Mouse (Mus musculus) neural tube, embryonic 12.5 days (tissue): ENCODE measurements at regions not wholly inside any gene's neighbourhood (a gene's known extent, or its start where the extent isn't known, plus 50 kb on each side); places are given as distances from the start of the nearest gene placed in this dataset.

Source experiments
- ATAC-seq: fragments of 200-750 bp; cut with Nextera tagmentation; 2 replicates; pipeline ENCODE4 v1.8.0; 2017; ENCODE audit warnings: low read depth, mild to moderate bottlenecking, moderate TSS enrichment, moderate library complexity; ENCODE audit not compliant: low FRiP score
- H3K27ac ChIP-seq: fragments of 300-500 bp; sonication (generic); 2 replicates; pipeline ENCODE4 v1.5.1; 2016
- H3K27me3 ChIP-seq: fragments of 300-500 bp; sonication (generic); replicated peaks from 2 replicates; pipeline ENCODE4 v1.6.1; 2016; ENCODE audit warnings: mild to moderate bottlenecking
- H3K36me3 ChIP-seq: fragments of 300-500 bp; sonication (generic); 2 replicates; pipeline ENCODE4 v1.6.1; 2016; ENCODE audit warnings: mild to moderate bottlenecking
- H3K4me1 ChIP-seq: fragments of 300-500 bp; sonication (generic); 2 replicates; pipeline ENCODE4 v1.6.1; 2016
- H3K4me2 ChIP-seq: fragments of 300-500 bp; sonication (generic); replicated peaks from 2 replicates; pipeline ENCODE4 v1.6.1; 2016; ENCODE audit warnings: mild to moderate bottlenecking
- H3K4me3 ChIP-seq: fragments of 300-500 bp; sonication (generic); 2 replicates; pipeline ENCODE4 v1.5.1; 2016
- H3K9ac ChIP-seq: fragments of 300-500 bp; sonication (generic); 2 replicates; pipeline ENCODE4 v1.6.1; 2016; ENCODE audit warnings: mild to moderate bottlenecking
- H3K9me3 ChIP-seq: fragments of 300-500 bp; sonication (generic); 2 replicates; pipeline ENCODE4 v1.6.1; 2016; ENCODE audit warnings: mild to moderate bottlenecking
- WGBS: fragments of 180-500 bp; shearing (Covaris S2); methylation state at CpG from one replicate; pipeline ENCODE4 v1.1.7; 2016; 5-methylcytosine and 5-hydroxymethylcytosine counted together

GRCm38 (mm10) chr12:43924228-43924627 is 285.9 kb downstream of the Dnajb9 start:
- no peak overlapping the region for H3K27ac ChIP-seq
- H3K36me3 ChIP-seq = no peaks in the 10 kb centered on the region
- no peak for ATAC-seq
- WGBS = 80% methylated on average over 5 of the region's 5 CpGs
- no peak overlapping the region for H3K4me2 ChIP-seq
- no peaks in the 10 kb centered on the region for H3K4me1 ChIP-seq
- H3K9me3 ChIP-seq = no peaks in the 10 kb centered on the region
- no peak overlapping the region for H3K9ac ChIP-seq
- no peak overlapping the region for H3K4me3 ChIP-seq
- H3K27me3 ChIP-seq = no peaks in the 10 kb centered on the region

- WGBS = 83% methylated on average over 4 of the region's 4 CpGs
- no peak for ATAC-seq
- Histone ChIP-seq H3K27me3 (no peaks in the 10 kb centered on the region), H3K4me2 (no peak overlapping the region), H3K4me1 (no peaks in the 10 kb centered on the region), H3K9me3 (no peaks in the 10 kb centered on the region), H3K36me3 (no peaks in the 10 kb centered on the region), H3K27ac (no peak overlapping the region), H3K9ac (no peak overlapping the region), H3K4me3 (no peak overlapping the region)
Observed at GRCm38 (mm10) chr12:43920396-43920795, 289.7 kb downstream of the Dnajb9 start.

- no peak for ATAC-seq
- H3K27ac ChIP-seq = no peak overlapping the region
- H3K4me2 ChIP-seq = no peak overlapping the region
- no peaks in the 10 kb centered on the region for H3K4me1 ChIP-seq
- no peak overlapping the region for H3K4me3 ChIP-seq
- H3K9ac ChIP-seq = no peak overlapping the region
- no peaks in the 10 kb centered on the region for H3K27me3 ChIP-seq
- WGBS = 76% methylated on average over 3 of the region's 3 CpGs
- no peaks in the 10 kb centered on the region for H3K36me3 ChIP-seq
- no peaks in the 10 kb centered on the region for H3K9me3 ChIP-seq
Observed at GRCm38 (mm10) chr12:43919114-43919513, 291.0 kb downstream of the Dnajb9 start.

GRCm38 (mm10) chr12:43916779-43917178 is 293.3 kb downstream of the Dnajb9 start:
- H3K4me1 ChIP-seq = no peaks in the 10 kb centered on the region
- H3K9me3 ChIP-seq = no peaks in the 10 kb centered on the region
- no peak overlapping the region for H3K27ac ChIP-seq
- no peaks in the 10 kb centered on the region for H3K27me3 ChIP-seq
- H3K36me3 ChIP-seq = no peaks in the 10 kb centered on the region
- ATAC-seq = no peak
- H3K4me3 ChIP-seq = no peak overlapping the region
- no peak overlapping the region for H3K9ac ChIP-seq
- H3K4me2 ChIP-seq = no peak overlapping the region

- Histone ChIP-seq H3K36me3 (no peaks in the 10 kb centered on the region), H3K9me3 (no peaks in the 10 kb centered on the region), H3K27me3 (no peaks in the 10 kb centered on the region), H3K4me1 (no peaks in the 10 kb centered on the region), H3K9ac (no peak overlapping the region), H3K4me3 (no peak overlapping the region), H3K27ac (no peak overlapping the region), H3K4me2 (no peak overlapping the region)
- ATAC-seq = no peak
- 93% methylated on average over 3 of the region's 3 CpGs for WGBS
Observed at GRCm38 (mm10) chr12:43899273-43899672, 310.9 kb downstream of the Dnajb9 start.

- no peak overlapping the region for H3K4me3 ChIP-seq
- H3K4me1 ChIP-seq = no peaks in the 10 kb centered on the region
- 78% methylated on average over 3 of the region's 3 CpGs for WGBS
- H3K9ac ChIP-seq = no peak overlapping the region
- no peak overlapping the region for H3K27ac ChIP-seq
- H3K36me3 ChIP-seq = no peaks in the 10 kb centered on the region
- no peak for ATAC-seq
- no peaks in the 10 kb centered on the region for H3K27me3 ChIP-seq
- H3K9me3 ChIP-seq = no peaks in the 10 kb centered on the region
- H3K4me2 ChIP-seq = no peak overlapping the region
Observed at GRCm38 (mm10) chr12:43885596-43885995, 324.5 kb downstream of the Dnajb9 start.

- H3K27ac ChIP-seq = no peak overlapping the region
- H3K36me3 ChIP-seq = no peaks in the 10 kb centered on the region
- no peak overlapping the region for H3K4me3 ChIP-seq
- no peak overlapping the region for H3K4me2 ChIP-seq
- H3K9me3 ChIP-seq = no peaks in the 10 kb centered on the region
- H3K4me1 ChIP-seq = no peaks in the 10 kb centered on the region
- no peaks in the 10 kb centered on the region for H3K27me3 ChIP-seq
- no peak for ATAC-seq
- 95% methylated on average over 1 of the region's 1 CpGs for whole genome bisulfite sequencing
- H3K9ac ChIP-seq = no peak overlapping the region
Observed at GRCm38 (mm10) chr12:43860479-43860878, 349.6 kb downstream of the Dnajb9 start.

GRCm38 (mm10) chr12:43856370-43856769 is 353.8 kb downstream of the Dnajb9 start:
- H3K36me3 ChIP-seq = no peaks in the 10 kb centered on the region
- H3K27ac ChIP-seq = no peak overlapping the region
- no peak overlapping the region for H3K4me2 ChIP-seq
- WGBS = 80% methylated on average over 4 of the region's 4 CpGs
- H3K4me3 ChIP-seq = no peak overlapping the region
- no peaks in the 10 kb centered on the region for H3K9me3 ChIP-seq
- no peak for ATAC-seq
- no peaks in the 10 kb centered on the region for H3K27me3 ChIP-seq
- no peaks in the 10 kb centered on the region for H3K4me1 ChIP-seq
- no peak overlapping the region for H3K9ac ChIP-seq

- Histone ChIP-seq H3K4me2 (no peak overlapping the region), H3K36me3 (no peaks in the 10 kb centered on the region), H3K27me3 (no peaks in the 10 kb centered on the region), H3K4me3 (no peak overlapping the region), H3K4me1 (no peaks in the 10 kb centered on the region), H3K27ac (no peak overlapping the region), H3K9ac (no peak overlapping the region), H3K9me3 (no peaks in the 10 kb centered on the region)
- no peak for ATAC-seq
Observed at GRCm38 (mm10) chr12:43852246-43852645, 357.9 kb downstream of the Dnajb9 start.

- Histone ChIP-seq H3K36me3 (no peaks in the 10 kb centered on the region), H3K9ac (no peak overlapping the region), H3K4me3 (no peak overlapping the region), H3K27ac (no peak overlapping the region), H3K4me1 (no peaks in the 10 kb centered on the region), H3K27me3 (no peaks in the 10 kb centered on the region), H3K9me3 (no peaks in the 10 kb centered on the region), H3K4me2 (no peak overlapping the region)
- WGBS = 61% methylated on average over 4 of the region's 4 CpGs
- no peak for ATAC-seq
Observed at GRCm38 (mm10) chr12:43851264-43852009, 358.7 kb downstream of the Dnajb9 start.

GRCm38 (mm10) chr12:43843907-43844537 is 366.1 kb downstream of the Dnajb9 start:
- H3K4me3 ChIP-seq = no peak overlapping the region
- no peaks in the 10 kb centered on the region for H3K36me3 ChIP-seq
- no peak overlapping the region for H3K27ac ChIP-seq
- no peak overlapping the region for H3K4me2 ChIP-seq
- H3K4me1 ChIP-seq = no peaks in the 10 kb centered on the region
- no peaks in the 10 kb centered on the region for H3K27me3 ChIP-seq
- ATAC-seq = peak; percentile 56; the same call in 1 of the 2 replicates
- WGBS = 23% methylated on average over 5 of the region's 5 CpGs
- H3K9me3 ChIP-seq = no peaks in the 10 kb centered on the region
- no peak overlapping the region for H3K9ac ChIP-seq

GRCm38 (mm10) chr12:43831976-43832375 is 378.1 kb downstream of the Dnajb9 start:
- H3K27ac ChIP-seq = no peak overlapping the region
- no peaks in the 10 kb centered on the region for H3K27me3 ChIP-seq
- H3K4me2 ChIP-seq = no peak overlapping the region
- H3K4me1 ChIP-seq = no peaks in the 10 kb centered on the region
- 87% methylated on average over 1 of the region's 1 CpGs for WGBS
- ATAC-seq = no peak
- H3K36me3 ChIP-seq = no peaks in the 10 kb centered on the region
- no peaks in the 10 kb centered on the region for H3K9me3 ChIP-seq
- no peak overlapping the region for H3K4me3 ChIP-seq
- no peak overlapping the region for H3K9ac ChIP-seq

- Histone ChIP-seq H3K9me3 (no peaks in the 10 kb centered on the region), H3K9ac (no peak overlapping the region), H3K4me3 (no peak overlapping the region), H3K27me3 (no peaks in the 10 kb centered on the region), H3K36me3 (no peaks in the 10 kb centered on the region), H3K4me1 (no peaks in the 10 kb centered on the region), H3K27ac (no peak overlapping the region), H3K4me2 (no peak overlapping the region)
- no peak for ATAC-seq
Observed at GRCm38 (mm10) chr12:43828641-43829040, 381.5 kb downstream of the Dnajb9 start.
